Mouse (Mus musculus) 3T3-L1 (cell line): Measurements from ENCODE around the gene Mal.

ENCODE experiments used
- DNase-seq: peaks from one replicate; pipeline ENCODE4 v3.0.0-alpha.2; 2015; ENCODE audit warnings: low read depth, low spot score

Gene Mal

DNA sequence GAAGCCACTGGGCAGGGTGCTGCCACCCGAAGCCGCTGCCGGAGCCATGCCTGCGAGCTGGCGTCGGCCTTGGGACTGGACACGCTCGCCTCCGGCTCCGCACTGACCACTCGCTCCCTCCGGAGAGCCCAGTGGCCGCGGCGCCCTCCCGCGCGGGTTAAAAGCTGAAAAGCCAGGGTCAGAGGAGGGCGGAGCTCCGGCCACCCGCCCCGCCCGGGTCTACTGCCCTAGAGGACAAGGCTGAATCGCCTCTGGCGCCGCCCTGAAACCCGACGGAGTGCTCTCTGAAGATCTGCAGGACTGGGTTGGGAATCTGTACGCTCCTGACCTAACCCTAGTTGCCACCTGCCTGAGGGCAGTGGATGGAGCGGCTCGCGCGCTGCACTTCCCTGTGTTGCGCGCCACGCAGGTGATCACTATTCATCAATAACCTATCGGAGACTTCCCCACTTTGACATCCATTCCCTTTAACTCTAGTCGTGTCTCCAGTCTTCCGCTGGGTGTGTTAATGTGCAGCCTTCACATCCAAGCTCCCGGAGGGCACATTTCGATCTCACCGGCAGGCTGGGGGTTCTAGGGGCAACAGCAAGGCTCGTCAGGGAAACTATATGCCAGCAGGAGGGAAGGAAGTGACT lies at the start of gene Mal:
Gene Mal (minus strand): TSS at position 610 of the 635 bp plus-strand sequence.
- no peak for DNase-seq

DNA sequence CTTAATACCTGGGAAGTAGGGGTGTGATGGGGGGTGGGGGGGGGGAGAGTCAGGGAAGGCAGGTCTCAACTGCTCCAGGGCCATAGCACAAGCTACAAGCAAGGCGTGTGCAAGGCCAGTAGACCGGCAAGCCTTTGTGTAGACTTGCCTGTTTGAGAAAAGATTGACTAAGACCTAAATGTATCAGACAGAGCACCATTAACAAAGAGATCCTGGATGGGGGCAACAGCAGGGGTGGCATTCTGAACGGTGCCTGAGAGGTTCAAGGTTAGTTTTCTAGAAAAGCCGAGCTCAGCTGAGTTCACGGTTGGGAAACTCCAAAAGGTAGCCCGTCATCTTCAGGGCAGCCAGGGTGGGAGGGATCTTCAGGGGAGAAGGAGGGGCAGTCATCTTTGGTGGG lies 48.8 kb upstream of the Mal start:
- DNase-seq, result no peak

DNA sequence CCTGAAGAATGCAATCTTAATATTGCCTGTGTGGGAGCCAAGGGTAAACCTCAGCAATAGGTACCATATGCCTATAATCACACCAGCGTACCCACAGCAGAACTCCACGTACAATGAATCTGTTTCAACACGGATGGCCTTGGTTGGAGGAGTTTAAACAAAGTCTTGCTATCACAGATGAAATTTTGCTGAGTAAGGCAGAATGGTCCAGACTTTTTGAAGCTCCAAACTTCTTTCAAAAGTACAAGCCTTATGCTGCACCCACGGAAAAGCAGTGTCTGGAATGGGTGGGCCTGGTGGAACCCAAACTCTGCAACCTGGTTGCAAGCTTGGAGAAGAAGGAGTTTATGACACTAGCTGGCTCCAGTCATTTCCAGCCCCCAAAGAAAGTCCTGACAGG lies 32.7 kb upstream of the Mal start:
- no peak for DNase-seq

DNA sequence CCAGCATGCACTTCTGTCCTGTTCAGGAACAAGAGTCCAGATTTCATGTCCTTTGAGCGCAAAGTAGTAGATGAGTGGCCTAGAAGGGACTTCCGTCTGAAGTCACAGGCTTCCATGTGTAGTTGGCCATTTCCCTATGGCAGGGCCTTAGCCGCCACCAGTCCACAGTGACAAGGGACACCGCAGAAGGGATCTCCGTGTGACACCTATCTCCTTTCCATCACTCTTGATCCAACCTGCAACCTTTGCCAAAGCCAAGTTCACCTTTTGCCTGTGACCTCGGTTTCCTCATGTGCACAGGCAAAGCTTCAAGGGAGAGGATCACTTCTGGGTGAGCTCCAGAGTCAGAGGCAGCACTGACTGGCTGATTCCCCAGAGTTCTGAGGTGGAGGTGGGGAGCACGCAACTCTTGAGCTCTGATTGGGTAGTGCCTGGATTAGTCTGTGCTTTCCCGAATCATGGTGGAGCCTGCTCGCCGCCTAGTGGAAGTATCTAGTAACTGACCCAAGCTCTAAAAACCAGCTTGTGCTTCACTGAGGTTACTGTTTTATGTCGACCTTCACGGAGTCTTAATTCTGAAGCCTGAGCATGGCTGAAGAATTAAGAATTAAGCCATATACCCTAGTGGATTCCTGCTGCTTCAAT lies 27.3 kb upstream of the Mal start:
- peak; percentile 85 for DNase-seq

DNA sequence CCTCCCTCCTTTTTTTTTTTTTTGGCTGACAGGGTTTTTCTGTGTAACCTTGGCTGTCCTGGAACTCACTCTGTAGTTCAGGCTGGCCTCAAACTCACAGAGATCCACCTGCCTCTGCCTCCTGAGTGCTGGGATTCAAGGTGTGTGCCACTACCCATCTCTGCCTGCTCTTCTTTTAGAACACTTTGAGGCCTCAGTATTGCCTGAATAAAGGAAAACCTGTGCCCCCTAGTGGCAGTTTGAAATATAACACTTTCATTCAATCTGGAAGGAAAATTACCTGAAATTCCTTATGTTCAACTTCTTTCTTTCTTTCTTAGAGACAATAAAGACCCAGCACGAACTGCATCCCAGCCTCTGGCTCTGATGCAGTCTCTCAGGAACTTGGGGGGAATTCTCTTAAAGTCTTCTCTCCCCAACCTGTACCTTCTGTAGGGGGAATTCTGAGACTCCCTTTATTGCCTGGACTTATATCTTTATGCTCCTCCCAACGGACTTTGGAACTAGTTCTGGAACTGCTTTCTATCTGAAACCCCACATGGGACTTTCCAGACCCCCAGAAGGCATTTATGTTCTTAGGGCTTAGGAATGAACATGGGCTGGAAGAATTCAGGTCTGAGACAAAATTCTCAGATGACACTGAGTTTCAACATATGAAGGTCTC lies 11.5 kb upstream of the Mal start:
- DNase-seq, result peak; percentile 73

DNA sequence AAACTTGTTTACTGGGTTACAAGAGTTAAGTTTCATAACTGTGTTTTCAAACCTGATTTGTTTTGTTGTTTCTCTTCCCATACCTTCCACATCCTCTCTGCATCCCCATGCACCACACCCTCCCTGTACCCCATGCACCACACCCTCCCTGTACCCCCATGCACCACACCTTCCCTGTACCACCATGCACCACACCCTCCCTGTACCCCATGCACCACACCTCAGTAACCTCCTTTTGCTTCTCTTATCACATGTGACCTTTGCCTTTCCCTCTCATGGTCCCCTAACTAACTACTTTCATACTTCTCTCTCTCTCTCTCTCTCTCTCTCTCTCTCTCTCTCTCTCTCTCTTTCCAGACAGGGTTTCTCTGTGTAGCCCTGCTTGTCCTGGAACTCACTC lies 10.5 kb upstream of the Mal start:
- DNase-seq, result no peak

DNA sequence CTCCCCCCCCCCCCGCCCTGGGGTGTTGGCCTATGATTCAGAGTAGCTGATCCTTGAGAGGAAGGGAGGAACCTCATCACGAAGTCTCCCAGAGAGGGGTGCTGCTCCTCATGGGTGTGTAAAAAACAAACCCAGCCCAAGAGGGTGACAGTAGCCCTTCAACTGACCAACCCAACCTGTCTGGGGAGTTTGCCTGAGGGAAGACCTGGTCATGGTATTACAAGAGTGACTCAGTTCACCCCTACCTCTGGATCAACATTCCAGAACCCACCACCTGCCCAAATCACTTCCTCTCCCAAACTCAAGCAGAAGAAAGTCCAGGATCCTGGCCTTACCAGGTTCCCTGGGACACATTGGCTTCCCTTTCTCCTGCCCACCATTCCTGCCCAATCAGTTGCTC lies 6.2 kb upstream of the Mal start:
- DNase-seq, result no peak

DNA sequence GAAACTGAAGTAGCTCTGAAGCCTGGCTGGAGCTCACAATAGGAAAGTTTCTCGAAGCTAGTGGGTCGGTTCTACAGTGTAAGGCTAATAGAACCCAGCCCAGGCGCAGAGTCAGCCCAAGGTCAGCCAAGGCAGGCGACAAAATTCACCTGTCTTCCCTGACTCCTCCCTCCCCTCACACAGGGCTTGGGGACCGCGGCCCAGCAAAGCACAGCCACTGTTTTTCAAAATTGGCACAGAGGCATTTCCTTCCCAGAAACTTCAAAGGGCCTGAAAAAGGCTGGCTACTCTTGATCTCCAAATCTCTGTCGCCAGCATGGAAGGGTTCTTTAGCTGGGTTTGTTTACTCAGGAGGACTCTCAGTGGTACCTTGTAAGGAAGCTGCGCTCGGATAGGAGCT lies 1.1 kb downstream of the Mal start:
- DNase-seq, result no peak

DNA sequence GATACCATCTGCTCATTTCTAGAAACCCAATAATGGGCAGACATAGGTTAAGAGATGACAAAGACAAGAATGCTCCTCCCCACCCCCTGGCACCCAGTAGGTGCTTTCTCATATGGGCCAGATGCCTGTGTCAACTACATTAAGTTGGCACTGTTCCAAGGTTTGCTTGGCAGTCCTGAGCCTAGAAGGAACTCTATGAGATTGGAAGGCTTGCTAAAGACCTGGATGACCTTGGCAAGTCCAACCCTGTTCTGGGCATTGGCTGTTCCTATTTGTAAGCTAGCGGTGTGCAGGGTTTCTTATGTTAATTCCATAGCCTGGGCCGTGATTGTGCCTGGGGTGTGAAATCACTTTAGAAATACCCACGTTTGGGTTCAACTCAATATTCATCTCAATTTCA lies 1.7 kb downstream of the Mal start:
- no peak for DNase-seq

DNA sequence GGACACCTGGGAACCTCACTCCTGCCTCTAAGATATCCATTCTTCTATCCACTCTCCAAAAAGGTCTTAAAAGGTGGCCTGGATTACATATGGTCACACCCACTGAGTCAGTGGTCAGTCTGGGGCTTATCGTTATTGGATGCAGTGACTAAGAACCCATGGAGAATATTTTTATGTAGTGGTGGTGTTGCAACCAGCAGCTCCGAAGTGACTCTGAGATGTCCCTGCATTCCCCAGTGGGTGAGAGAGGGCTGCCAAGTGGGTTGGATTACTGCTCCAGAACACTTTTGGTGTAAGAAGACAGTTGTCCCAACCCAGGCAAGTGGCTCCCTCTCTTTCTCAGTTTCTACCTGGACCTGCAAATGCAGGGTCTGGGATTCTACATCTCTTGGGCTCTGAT lies 3.7 kb downstream of the Mal start:
- no peak for DNase-seq

DNA sequence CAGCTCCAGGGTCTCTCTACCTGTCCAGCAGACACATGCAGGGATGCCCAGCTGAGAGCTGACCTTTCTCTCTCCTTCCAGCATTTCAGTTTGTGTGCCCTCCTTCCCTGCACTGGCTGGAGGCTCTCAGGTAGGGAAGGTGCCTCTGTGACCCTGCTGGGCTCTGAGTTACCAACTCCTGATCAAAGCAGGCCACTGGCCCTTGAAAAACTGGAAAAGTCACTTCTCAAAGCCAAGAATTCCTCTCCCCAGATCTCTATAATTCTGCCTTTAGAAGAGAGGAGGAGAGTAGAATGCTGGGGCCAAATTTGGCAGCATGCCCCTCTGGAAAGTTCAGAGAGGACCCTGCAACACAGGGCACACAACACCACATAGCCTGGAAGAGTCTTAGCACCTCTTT lies 4.2 kb downstream of the Mal start:
- DNase-seq, result no peak

DNA sequence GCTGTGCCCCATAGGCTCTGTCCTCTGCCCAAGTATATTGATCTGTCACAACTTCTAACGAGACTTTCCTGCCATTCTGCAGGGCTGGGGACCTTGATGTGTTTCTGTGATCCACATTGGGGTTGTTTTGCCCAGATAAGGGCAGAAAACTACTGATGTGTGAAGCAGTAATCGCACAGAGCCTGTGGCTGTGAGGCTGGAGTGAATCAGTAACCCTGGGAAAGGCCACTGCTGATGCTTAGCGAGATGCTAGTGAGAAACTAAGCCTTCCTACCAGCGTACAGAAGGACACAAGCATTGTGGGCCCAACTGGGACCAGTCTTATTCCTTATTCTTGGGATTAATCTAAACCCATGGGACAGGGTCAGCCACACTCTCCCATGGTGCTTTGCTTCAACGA lies 4.9 kb downstream of the Mal start:
- DNase-seq, result no peak

DNA sequence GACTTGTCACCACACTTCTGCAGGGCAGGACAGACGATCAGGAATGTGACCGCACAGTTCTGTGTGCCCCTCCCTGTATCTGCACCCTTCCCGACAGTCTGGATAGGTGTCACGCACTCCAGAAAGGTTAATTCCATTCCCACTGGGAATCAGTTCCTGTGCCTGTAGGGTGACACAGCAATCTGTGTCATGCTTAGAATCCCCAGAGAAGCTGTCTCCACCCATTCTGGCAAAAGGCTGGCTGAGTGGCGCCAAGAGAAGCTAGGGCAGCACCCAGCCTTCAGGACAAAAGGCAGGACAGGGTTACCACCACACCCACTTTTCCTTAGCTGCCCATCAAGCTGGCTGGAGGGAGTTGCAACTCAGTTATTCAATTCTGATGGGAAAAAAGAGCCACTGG lies 6.6 kb downstream of the Mal start:
- no peak for DNase-seq

DNA sequence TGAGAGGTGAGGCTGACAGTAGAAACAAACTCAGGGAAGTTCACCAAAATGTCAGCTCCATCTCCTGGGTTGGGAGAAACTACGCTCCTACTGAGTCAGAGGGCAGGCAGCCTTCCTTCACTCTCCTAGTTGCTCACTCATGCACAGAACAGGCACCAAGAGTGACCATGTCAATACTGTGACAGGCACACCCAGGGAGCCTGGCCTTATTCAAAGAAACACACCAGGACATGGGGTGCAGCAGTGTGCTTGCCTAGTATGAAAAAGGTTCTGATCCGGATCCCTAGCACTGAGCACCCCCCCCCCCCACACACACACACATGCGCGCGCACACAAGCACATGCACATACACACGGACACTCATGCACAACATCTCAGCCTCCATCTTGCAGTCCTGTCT lies 8.3 kb downstream of the Mal start:
- DNase-seq, result no peak

DNA sequence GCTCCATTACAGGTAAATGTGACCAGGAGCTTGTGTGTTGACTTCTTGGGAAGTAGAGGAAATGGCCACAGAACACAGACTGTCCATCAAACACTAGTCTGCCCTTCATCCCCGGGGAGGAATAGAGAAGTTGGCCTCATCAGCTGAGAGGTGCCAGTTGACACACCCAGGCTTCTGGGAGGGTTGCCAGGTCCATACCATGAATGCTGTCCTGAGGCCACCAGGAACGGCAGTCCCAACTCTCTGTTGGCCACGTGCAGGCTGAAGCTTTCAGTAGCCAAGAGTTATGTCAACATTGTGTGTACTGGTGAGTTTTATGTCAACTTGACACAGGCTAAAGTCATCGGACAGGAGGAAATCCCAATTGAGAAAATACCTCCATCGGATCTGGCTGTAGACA lies 9.6 kb downstream of the Mal start:
- DNase-seq, result no peak

DNA sequence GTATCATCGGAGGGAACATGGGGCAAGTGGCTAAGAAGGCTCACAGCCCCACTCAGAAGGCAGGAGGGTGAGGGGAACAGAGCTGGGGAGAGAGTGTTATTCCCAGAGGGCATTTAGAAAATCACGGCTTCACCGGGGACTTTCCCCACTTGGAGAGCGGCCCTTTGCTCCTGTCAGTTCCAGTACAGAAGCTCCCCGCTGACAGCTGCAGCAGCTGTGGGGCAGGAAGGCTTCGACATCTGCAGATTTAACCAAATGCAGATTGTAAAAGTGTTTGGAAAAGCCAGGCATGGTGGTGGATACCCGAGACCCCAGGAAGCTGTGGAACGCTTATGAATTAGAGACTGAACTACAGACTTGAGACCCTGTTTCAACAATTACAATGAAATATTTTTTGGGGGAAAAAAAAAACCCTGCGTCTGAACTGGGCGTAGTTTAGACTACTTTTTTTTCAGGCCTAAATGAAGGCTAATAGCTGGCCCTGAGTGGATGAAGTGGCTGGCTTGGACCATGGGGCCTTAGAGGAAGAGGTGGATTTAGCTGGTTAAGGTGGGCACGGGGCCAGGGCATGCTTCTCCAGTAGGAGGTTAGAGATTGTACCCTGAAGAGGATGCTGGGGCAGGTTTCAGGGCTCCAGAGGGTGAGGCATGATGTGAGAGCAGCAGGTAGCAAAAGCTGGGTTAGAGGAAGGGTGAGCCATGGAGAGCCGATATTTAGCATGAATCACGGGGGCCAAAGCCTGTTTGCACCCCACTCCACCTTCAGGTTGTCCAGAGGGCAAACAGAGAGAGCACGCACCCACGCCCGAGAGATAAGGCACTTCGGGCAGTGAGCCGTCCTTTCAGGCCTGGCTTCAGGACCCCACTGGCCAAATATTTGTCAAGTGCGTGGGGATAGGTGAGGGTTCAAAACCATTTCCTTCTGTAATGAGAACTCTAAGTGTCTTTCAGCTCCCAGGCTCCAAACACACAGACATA lies 12.5 kb downstream of the Mal start:
- DNase-seq, result no peak

DNA sequence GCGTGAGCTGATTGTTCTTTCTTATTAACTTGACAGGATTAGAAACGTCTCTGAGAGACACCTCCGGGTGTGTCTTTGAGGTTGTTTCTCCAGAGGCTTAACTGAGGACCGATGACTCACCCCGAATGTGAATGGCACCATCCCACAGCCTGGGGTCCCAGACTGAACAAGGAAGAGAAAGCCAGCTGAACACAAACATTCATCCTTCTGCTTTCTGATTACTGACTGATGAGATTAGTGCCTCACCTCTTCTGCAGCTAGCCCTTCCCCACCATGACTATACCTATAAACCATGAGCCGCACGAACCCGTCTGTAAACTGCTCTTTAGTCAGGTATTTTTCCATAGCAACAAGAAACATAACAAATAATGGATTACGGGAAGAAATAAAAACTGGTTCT lies 17.5 kb downstream of the Mal start:
- DNase-seq, result no peak

DNA sequence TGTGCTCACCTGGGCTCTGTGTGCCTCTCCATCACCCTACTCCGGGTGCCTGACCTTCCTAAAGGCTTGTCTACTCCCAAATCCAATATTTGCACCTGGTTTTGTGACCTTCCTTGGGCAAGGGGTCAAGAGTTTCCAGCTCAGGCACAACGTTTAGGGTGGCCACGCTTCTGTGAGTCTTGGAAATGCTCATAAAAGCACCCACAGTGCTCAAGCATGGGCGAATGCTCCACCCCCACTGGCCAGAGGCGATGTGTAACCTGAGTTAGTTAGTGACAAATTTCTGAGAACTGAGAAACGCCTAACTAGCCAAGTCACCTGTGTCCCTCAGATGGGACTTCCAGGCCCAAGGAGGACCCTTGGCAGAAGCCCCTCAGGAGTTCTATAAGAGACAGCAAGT lies 20.9 kb downstream of the Mal start:
- DNase-seq, result no peak

DNA sequence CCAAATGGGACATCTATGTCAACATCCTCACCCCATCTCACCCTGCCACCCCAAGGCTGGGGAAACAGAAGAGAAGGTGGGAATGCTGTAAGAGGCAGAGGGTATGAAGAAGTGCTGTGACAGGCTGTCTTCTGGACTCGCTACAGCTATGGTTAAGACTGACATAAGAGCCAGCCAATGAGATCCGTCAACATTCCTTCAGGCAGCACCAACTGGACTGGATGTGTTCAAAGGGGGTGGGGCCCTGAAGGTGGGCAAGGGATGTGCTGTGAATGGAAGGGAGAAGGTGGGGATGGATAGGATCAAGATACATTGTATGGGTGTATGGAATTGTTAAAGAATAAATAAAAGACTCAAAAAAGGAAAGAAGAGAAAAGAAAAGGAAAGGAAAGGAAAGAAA lies 23.9 kb downstream of the Mal start:
- no peak for DNase-seq

DNA sequence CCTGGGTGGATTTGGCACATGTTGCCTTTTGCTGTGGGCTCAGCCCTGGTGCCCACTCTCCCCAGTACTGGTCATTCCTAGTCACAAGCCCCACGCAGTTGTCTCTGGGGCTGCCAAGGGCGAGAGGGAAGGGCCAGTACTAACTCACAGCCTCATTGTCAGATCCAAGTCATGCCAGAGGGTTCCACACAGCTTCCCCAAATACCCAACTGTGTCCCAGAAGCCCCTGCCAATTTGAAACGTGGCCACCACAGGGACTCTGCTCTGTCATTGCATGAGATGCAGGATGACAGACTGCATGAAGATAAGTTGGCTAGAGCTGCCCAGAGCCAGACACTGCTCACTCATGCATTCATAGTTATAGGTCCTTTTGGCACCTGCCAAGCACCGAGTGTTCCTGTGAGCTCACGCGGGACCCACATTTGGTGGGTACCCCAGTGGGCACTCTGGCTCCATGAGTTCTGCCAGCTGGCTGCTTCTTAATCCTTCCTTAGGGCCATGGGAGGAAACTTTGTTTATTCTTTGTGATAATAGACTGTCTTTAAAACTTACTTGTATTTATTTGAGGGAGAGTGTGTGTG lies 28.4 kb downstream of the Mal start:
- no peak for DNase-seq

DNA sequence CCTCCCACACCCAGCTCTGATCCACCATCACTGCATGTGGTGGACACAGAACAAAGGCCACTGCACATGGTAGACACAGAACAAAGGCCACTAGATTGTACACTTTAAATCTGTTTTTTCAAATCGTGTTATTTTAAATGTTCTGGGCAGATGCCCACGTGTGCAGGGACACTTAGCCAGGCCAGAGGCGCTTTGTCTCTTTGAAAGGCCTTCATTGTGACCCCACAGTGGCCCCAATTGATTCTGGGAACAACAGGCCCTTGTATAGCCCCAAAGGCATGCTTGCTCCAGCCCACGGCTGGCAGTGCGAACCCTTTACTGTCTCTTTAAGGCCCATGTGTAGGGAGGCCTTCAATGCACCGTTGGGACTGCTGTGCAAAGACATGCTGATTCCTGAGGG lies 29.1 kb downstream of the Mal start:
- no peak for DNase-seq

DNA sequence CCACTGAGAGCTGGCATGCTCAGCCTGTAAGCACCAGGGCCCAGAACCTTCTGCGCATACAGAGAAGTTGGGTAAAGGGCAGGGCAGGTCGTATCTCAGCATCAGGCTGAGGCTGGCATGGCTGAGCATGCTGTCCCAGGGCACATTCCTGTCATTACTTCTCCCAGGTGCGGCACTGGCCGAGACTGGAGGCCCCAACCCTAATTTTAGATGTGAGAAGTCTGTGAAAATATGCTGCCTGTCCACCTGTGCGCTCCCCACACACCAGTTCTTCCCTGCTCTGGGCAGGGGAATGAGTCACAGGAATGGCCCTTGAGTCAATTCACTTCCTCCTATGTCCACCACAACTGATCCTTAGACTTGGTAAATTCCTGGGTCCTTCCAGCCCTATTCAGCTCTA lies 30.8 kb downstream of the Mal start:
- peak; percentile 16 for DNase-seq
